Mouse (Mus musculus) adrenal gland (tissue): Measurements from ENCODE around the gene Lmf1.

Source experiments
- intact Hi-C: fragments of 180-260 bp; cut with DNase I; formaldehyde crosslinking; loops from one replicate; pipeline ENCODE4 v1.15.1; 2025
- long read RNA-seq, 2 experiments: library from polyadenylated mRNA; unstranded; transcript quantifications; one replicate each; pipeline ENCODE4 v2.0.0; 2020; ENCODE audit warnings: borderline replicate concordance in 1 of 2; ENCODE audit not compliant: insufficient replicate concordance in 1 of 2

Gene Lmf1
- long read RNA-seq, experiment 1, partial matches to known transcripts = 4 of 64 reads
- long read RNA-seq, experiment 1, other reads (novel, unspliced or antisense) = 60 of 64 reads
- long read RNA-seq, experiment 2, partial matches to known transcripts = 7 of 63 reads
- long read RNA-seq, experiment 2, other reads (novel, unspliced or antisense) = 56 of 63 reads

- intact Hi-C loops = loop anchor here (10.0 kb wide), 1 partner anchor 216 kb away; the partner anchor contains the start of genes AC134908.4, Fam173a and Metrn
Measured at GRCm38 (mm10) chr17:25578920-25579319, at the start of gene Lmf1. TSS of gene Lmf1 (plus strand) at chr17:25579085.

DNA sequence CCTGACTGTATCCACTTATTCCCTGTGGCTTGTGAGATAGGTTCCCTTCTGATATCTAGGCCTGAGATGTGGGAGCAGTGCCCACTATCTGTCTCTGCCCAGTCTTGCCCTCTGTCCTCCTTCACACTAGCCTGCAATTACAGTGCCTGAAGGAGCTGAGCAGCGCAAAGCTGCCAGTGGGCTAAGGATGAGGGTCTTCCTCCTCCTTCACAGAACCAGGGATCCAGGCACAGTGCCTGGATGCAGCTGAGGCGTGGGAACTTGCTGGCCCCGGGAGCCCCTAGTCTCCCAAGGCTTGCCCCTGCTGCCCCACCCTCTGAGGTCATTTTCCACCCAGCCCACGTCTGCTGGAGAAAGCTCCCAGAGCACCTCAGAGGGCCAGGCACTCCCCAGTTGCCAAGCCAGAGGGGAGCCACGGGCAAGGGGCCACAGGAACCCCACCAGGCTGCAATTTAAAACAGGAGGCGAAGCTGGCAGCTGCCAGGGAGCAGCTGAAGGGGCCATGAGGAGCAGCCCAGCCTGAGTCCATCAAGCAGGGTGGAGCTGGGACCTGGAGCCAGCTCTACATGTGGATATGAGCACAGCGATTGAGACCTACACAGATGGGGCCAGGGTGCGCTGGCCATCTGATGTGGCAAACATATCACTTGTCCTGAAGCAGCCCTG is 48.4 kb upstream of the Lmf1 start:
- intact Hi-C loops = no loop called here

DNA sequence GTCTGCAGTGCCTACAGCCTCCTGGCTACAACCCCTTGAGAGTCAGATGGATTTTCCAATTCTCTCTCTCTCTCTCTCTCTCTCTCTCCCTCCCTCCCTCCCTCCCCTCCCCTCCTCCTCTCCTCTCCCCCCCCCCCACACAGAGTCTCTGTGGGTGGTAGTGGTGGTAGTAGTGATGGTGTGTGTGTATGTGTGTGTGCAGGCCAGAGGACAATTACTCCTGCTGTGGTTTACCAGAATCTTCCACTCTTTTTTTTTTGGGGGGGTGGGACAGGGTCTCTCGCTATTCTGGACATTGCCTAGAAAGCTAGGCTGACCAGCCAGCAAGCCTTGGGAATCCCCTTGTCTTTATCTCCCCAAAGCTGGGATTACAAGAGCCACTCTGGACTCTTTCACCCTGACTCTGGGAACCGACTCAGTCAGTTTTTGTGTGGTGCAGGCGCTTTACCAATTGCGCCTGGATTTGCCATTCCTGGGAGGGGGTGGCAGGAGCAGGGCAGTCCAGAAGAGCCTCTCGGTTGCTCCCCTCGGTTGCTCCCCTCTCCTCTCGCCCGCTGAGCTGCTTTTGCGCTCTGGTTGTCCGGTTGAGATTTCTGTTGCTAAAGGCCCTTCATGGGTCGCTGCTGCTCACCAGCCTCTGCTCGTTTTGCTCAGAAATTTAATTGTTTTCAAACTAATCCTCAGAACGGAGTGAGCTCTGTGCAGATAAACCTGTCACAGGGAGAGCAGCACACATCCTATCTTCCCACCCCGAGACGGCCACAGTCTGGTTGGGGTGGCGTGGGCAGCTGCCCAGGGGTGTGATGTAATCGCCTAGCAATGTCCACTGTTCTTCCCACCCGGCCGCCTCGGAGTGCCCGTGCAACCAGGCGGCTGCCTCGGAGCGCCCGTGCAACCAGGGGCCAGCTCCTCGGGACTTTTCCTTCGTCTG is 39.7 kb upstream of the Lmf1 start:
- intact Hi-C loops = no loop called here

DNA sequence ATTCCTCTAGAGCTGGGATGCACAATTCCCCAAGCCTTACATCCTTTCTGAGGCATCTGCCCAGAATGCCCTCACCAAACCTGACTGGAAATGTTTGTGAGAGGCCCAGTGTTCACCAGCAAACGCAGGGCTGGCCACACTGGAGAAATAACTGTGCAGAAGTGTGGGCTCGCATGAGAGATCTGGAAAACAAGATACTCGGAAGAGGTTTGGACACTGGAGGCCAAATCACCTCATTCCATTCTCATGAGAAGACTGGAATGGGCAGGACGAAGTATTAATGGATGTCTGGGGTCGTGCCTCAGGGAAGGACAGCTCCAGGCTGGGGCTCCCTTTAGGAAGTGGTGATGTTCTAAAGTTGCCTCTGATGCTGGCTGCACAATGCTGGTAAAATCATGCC is 38.2 kb upstream of the Lmf1 start:
- intact Hi-C loops = no loop called here

DNA sequence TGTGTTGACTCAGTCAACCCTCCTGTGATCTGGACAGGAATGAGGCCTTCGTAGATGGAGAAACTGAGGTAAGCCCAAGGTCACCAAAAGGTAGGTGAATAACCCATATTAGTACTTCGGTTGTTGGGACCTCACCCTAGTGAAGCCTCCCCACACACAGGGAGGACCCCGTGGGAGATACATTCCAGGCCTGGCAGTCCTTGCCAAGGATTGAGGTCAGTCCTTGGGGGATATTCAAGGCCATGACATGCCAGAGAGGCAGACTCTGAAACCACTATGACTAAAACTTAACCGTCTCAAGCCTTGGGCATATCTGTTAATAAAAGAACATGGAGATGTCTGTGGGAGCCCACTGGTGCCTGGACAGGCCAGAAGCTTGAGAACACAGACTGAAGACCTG is 37.1 kb upstream of the Lmf1 start:
- intact Hi-C loops = no loop called here

- intact Hi-C loops = no loop called here
Measured at GRCm38 (mm10) chr17:25547026-25547425, 31.9 kb upstream of the Lmf1 start.

- intact Hi-C loops = no loop called here
Measured at GRCm38 (mm10) chr17:25550020-25550419, 28.9 kb upstream of the Lmf1 start.

- intact Hi-C loops = no loop called here
Measured at GRCm38 (mm10) chr17:25551313-25551712, 27.6 kb upstream of the Lmf1 start.

DNA sequence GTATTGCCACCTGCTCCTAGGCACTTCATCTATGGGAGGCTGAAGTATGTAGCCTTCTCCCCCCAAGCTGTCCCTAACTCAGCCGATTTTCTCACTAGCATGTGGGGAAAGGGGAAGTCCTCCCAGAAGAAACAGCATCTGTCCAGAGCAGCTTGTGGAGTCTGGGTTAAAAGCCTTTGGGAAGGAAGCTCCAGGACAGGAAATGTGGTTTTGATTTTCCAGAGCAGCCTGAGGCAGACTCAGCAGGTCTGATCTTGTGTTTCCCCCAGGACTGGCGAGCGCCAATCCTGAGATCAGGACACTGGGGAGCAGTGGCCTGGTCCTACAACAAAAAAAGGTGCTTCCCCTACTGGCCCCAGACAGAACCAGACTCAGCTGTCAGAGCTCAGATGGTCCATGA is 23.7 kb upstream of the Lmf1 start:
- intact Hi-C loops = no loop called here

DNA sequence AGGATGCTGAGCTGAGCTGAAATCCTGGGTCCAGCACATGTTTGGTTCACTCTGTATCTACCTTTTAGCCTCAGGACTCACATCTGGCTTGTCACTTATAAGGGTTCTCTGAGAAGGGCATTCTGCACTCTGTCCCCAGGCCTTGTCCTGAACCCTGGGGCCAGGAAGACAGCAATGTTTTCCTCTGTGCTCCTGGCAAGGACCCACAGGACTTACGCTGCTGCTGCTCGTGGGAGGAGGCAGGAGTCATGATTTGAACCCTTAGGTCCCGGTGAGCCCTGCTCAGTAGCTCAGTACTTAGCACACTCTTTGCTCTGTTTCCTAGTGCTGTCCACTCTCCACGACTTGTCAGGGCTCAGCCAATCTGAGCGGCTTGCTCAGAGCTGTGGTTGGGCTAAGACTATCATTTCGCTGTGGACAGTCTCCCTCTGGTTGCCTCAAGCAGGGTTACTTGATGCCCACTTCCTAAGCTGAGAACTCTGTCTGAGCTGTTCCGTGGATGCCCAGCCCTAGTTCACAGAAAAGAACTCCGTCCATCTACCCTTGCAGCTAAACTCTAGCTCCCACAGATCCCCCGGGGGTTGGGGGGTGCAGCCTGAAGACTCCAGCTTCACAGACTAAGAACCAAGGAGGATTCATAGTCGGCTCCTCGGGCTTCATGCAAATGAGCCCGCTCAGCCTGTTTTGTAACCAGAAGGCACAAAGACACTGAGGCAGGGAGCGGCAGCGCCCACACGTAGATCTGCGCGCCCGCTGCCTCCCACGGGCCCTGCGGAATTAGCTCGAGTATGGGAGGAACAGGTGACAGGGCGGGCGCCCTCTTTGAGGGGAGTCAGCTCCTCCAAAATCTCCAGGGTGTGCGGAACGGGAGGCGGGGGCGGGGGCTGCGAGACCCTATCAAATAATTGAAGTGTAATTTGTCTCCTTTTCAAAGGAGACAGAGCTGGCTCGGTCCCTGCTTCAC is 22.9 kb upstream of the Lmf1 start:
- intact Hi-C loops = no loop called here

- intact Hi-C loops = no loop called here
Measured at GRCm38 (mm10) chr17:25556630-25557354, 22.1 kb upstream of the Lmf1 start.

DNA sequence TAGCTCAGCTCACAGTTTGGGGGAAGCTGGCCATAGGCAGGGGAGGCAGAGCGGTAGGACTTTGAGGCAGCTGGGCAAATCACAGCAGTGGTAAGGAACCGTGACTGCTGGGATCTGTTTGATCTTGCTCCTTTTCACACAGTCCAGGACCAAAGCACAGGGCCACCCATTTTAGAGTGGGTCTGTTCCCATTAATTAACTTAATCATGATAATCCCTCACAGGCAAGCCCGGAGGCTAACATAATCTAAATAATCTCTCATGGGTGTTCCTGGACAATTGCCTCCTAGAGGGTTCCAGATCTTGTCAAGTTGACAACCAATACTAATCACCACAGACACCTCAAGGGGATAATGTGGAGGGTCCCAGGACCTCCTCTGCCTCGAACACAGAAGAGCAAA is 19.3 kb upstream of the Lmf1 start:
- intact Hi-C loops = no loop called here

DNA sequence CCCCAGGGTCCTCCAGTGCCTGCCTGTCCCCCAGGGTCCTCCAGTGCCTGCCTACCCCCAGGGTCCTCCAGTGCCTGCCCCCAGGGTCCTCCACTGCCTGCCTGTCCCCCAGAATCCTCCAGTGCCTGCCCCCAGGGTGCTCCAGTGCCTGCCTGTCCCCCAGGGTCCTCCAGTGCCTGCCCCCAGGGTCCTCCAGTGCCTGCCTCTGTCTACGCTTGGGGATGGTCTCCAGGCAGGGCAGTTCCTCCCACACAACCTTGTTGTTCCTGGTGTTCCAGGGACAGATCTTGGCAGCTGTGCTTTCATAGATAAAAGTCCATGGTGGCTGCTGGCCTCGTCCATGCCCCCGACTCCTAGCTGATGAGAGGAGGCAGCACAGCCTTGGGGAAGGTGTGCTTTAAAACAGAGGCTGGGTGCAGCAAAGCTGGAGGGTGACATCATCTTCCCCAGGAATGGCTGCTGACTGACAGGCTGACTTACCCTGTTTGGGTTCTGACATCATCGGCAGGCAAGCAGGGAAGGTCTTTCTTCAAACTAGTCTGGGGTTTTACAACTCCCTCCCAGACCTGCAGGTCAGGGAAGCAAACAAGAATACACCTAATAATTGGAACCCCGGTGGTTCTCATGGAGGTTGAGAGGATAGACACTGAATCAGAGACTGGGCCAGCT is 18.2 kb upstream of the Lmf1 start:
- intact Hi-C loops = no loop called here

DNA sequence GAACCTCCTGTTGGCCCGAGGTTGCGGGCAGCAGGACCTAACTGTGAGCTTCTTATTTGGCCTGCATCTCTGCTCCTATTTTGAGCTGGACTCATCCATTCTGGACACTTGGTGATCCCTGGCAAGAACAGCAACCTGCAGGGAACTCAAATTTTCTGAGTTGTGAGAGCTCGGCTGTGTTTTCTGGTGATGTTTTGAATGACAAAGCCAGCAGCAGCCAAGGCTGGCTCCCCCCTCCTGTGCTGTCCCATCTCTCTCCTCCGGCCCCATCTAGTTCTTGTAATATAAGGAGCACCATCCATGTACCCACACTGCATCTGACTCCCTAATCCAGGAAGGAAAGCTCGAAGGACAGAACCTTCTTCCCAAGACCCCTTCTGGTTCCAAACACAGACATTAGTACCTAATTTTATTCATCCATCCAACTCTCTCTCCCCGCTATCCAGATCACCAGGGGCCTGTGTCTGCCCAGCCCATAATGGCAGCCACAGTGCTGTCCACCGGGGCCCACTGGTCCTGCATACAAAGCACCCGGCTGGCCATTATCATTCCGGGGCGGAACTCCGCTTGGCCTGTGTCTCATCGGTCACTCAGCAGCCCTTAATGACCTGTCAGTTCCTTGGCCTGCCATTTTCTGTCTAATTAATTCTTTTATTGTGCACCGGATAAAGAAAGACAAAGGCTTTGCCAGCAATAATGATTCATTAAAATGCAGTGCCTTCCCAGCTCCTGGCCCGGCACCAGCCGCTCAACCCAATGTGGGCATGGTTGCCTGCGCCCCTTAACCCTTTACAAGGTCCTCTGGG is 17.5 kb upstream of the Lmf1 start:
- intact Hi-C loops = no loop called here

- intact Hi-C loops = no loop called here
Measured at GRCm38 (mm10) chr17:25564481-25564880, 14.4 kb upstream of the Lmf1 start.

DNA sequence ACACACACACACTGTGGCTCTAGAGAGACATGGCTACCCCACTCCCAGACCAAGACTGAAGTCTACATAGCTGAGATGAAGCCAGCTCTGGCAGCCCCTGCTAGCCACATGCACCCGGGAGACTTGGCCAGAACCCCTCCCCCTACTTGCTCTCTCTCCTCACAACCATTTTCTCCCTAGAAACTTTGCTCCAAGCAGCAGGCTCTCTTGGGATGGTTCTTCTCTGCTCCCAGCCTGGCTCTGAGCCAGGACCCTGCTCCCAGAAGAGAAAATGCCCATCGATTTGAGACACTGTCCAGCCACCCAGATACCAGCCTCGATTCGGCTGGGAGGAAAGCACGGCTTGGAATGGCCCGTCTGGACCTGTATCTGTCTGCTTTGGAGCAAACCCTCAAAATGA is 13.6 kb upstream of the Lmf1 start:
- intact Hi-C loops = no loop called here

DNA sequence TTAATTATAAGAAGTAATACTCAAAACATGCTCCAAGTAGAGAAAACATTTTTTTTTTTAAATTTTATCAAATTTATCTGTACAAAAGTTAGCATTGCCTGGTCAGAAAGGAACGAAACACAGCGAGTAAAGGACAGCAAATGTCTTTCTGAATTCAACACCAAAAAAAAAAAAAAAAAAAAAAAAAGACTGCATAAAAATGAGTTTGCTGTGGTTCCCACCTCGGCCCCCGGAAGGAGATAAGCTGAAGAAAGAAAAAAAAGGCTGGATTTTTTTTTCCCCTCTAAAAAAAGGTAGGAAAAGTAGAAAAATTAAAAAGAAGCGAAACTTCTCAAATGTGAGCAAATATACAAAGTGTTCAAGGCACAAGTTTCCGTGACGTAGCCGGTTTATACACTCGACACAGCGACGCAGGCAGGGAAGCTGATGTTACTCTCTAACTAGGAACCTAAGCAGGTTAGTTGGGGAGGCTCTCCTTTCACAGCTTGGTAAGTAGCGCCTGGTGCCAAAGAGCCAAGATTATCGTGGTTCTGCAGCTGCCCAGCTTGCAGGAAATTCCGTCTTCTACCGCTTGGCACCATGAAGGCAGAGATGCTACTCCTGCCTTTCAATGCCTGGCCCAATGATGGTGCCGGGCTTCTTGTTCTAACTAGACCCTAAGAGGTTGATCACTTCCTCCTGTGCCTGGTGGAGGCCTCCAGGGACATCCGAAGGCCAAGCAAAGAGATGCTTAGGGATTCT is 12.9 kb upstream of the Lmf1 start:
- intact Hi-C loops = no loop called here

GRCm38 (mm10) chr17:25567261-25567660 is 11.6 kb upstream of the Lmf1 start:
- intact Hi-C loops = no loop called here
